Mouse (Mus musculus): ENCODE measurements at regions not wholly inside any gene's neighbourhood (a gene's known extent, or its start where the extent isn't known, plus 50 kb on each side); places are given as distances from the start of the nearest gene placed in this dataset.

- intact Hi-C loops (cut with DNase I): no loop called here
- no peak for DNase-seq
Observed at GRCm38 (mm10) chr13:113736468-113736867, 57.8 kb upstream of the Arl15 start.

DNA sequence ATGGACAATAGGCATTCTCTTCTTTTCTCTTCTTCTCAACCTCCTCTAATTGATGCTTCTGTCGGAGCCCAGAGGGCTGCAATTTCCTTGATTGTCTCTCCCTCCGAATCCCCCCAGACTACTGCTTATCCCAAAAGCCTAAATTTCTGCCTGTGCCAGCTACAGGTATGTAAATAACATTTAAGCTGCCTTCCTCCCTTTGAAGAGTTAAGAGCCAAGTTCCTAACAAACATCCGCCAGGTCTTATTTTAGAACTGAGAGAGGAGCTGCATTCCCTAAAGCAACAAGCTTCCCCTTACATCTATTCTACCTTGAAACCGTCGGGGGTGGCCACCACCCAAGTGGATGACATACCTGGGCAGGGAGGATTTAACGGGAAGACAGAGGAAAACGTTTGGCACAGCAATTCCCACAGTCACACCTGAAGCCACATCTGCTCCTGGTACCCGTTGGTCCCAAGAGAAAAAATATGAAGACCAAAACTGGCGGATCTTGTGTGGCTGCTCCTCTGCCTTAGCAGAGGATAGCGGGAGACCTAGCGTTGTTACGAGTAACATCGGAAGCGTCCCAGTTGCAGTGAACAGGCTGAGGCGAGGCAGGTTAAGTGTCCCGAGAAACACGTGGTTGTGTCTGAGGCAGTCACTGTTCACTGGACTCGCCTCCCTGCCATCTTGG is 58.6 kb upstream of the Arl15 start:
- no peak for DNase-seq
- intact Hi-C loops (cut with DNase I): no loop called here

- intact Hi-C loops (cut with DNase I): no loop called here
- no peak for DNase-seq
Observed at GRCm38 (mm10) chr13:113734134-113734794, 60.0 kb upstream of the Arl15 start.

DNA sequence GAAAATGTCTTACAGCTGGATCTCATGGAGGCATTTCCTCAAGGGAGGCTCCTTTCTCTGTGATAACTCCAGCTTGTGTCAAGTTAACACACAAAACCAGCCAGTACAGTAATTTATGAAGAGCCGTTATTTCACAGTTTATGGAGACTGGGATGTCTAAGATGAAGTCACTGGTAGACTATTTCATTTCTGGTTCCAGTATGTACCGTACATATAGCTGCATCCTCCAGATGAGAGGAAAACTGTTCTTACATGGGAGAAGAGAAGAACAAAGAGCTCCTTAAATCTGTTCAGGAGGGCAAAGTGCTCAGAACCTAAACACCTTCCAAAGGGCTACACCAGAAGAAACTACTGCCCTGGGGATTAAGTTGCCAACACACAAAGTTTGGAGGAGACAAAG is 60.6 kb upstream of the Arl15 start:
- DNase-seq: no peak
- intact Hi-C loops (cut with DNase I): no loop called here

DNA sequence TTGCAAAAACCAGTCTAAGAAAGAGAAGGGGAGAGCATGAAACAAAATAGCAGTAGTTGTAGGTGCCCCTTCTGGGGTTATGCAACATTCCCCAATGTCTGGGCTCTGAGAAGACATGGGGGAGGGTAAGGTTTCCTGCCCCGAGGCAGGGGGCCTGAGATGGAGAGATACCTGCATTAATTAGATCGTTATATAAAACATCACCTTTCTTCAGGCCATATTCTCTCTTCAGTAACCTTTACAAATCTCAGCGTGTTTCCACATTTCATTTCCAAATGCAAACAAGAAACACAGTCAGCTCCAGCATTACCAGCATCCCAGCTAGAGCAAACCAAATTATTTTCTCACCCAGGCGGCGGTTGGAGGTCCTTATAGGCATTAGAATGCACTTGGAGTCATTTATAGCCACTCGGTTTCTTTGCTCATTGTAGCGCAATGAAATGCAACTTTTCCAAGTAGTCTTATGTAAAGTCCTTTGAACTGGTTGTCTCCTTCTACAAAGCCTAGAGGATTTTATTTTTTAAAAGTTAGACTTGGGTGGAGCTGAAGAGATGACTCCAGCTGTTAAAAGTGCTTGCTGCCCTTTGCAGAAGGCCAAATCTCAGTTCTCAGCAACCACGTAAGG is 63.4 kb upstream of the Arl15 start:
- DNase-seq: no peak
- intact Hi-C loops (cut with DNase I): no loop called here

DNA sequence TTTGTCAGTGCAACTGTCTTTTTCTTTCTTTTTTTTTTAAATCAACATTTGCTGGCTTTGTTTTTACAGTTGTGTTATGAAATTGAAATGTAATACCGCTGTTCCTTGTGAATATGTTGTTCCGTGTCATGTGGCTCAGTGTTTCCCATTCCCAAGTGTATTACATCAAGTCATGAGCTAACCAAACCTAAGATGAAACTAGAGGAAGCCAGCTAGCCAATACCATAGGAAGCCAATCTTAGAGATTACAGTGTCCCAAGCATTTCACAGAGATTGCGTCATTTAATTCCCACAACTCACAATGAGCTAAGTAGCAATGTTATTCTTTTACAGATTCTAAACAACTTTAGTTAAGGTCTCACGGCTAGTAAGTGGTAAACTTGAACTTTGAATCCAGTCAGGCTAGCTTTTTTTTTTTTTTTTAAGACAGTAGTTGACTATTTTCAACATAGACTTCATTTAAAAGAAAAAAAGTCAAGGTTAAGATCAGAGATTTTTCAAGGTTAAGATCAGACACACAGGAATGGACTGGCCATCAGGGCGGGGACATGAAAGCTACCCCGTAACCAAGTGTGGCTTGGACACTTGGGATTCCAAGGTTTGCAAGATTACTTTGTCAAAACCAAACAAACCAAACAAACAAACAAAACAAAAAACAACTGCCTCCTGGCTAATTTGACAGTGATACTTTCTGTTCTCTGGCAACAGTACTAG is 64.1 kb upstream of the Arl15 start:
- intact Hi-C loops (cut with DNase I): no loop called here
- DNase-seq: no peak

GRCm38 (mm10) chr13:113729574-113729973 is 64.7 kb upstream of the Arl15 start:
- intact Hi-C loops (cut with DNase I): no loop called here
- DNase-seq: peak; percentile 16 to 33

- intact Hi-C loops (cut with DNase I): no loop called here
- DNase-seq: peak; percentile 37 to 65
Observed at GRCm38 (mm10) chr13:113728111-113728510, 64.6 kb upstream of the Hspb3 start.

GRCm38 (mm10) chr13:113724881-113725837 is 61.7 kb upstream of the Hspb3 start:
- DNase-seq: no peak
- intact Hi-C loops (cut with DNase I): no loop called here

DNA sequence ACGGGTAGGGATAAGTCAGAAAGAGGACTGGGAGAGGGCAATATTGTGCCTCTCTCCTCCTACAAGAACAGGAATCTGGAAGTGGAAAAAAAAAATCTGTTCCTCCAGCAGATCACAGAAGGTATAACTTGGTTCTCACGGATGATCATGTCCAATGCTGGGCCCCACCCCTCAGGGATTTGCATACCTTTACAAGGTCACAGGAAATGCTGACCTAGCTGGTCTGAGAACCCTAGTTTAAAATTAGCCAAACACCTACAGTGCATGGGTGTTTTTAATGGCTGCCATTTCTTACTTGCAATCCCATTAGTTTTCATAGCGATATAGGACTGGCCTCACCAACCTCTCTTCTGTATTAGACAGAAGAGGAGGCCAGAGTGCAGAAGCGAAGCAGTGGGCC is 51.8 kb upstream of the Hspb3 start:
- no peak for DNase-seq
- intact Hi-C loops (cut with DNase I): no loop called here

DNA sequence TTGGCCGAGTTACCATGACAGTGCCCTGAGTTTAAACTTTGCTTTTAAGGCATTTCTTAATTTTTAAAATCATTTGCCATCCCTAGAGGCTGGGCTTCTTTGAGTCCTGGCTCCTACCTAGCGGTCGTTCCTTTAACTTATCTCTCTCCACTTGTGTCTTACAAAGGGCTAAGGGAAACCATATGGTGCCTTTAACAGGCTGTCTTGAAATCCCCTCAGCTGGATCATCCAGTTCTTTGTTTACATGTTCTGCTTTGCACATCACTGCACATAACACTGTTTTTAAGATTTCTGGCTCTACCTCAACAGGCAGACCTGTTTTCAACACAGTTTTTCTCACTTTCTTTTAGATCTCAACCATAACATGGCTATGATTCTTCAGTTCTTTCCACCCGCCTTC is 50.4 kb upstream of the Hspb3 start:
- intact Hi-C loops (cut with DNase I): no loop called here
- DNase-seq: no peak
